Comparison of ENCODE assay signal across 8 mouse cellular contexts in genomic region chr11:77348142-77348741, GRCm38 (mm10).
DNase-seq lines count a peak whose midpoint lies in the region; ATAC-seq and TF ChIP-seq lines count a peak whose summit lies in the region.

No protein-coding gene starts in this region.

- H3K27ac ChIP-seq in CH12.LX (ENCODE audit: insufficient read depth, low read depth): no peak overlapping the region
- H3K27ac ChIP-seq in forebrain, embryonic 11.5 days (ENCODE audit: low read depth, low read length): no peak overlapping the region
- peak overlapping the region; percentile 94 for H3K27ac ChIP-seq in heart, embryonic 16.5 days (ENCODE audit: low read length)
- peak overlapping the region; percentile 41; the same call in 1 of the 2 replicates for H3K27ac ChIP-seq in liver, embryonic 15.5 days (replicated peaks)
- no peak overlapping the region for H3K27ac ChIP-seq in neural tube, embryonic 11.5 days (ENCODE audit: low read depth, low read length)
- H3K27ac ChIP-seq in stomach, embryonic 16.5 days (ENCODE audit: low read length): no peak overlapping the region

- DNase-seq in CH12.LX (ENCODE audit: extremely low read depth): peak; percentile 75
- peak; percentile 78 for DNase-seq in c-Kit-positive CD71-positive TER-119-negative erythroid progenitor cells, embryonic 14.5 days (ENCODE audit: low read depth)
- DNase-seq in forebrain, embryonic 11.5 days (ENCODE audit: low spot score): peak; percentile 92
- peak; percentile 90 to 95 for DNase-seq in kidney, postnatal 25 days
- DNase-seq in neural tube, embryonic 11.5 days (ENCODE audit: low spot score): peak; percentile 92

- under 1% methylated on average over 54 of the region's 54 CpGs for WGBS in forebrain, embryonic 11.5 days
- WGBS in heart, embryonic 16.5 days: under 1% methylated on average over 54 of the region's 54 CpGs
- under 1% methylated on average over 54 of the region's 54 CpGs for WGBS in liver, embryonic 15.5 days (ENCODE audit: insufficient replicate concordance)
- WGBS in neural tube, embryonic 11.5 days: under 1% methylated on average over 52 of the region's 54 CpGs
- under 1% methylated on average over 54 of the region's 54 CpGs for WGBS in stomach, embryonic 16.5 days

- dilution Hi-C loops in CH12.LX (cut with MboI; ENCODE audit: extremely low pct_ligation_motif_present, extremely low pct_unique_long_range_greater_than_20kb, low sequenced_read_pairs): no loop called here

- peak overlapping the region; percentile 57 to 83 (median 67) for H3K4me3 ChIP-seq in CH12.LX (replicated peaks in 1 of 3; ENCODE audit: low read depth in 2 of 3, low read length in 2 of 3, poor library complexity in 1 of 3)
- H3K4me3 ChIP-seq in forebrain, embryonic 11.5 days (ENCODE audit: low read depth, low read length): peak overlapping the region; percentile 53
- peak overlapping the region; percentile 95 for H3K4me3 ChIP-seq in heart, embryonic 16.5 days (ENCODE audit: low read length)
- peak overlapping the region; percentile 68 for H3K4me3 ChIP-seq in liver, embryonic 15.5 days (replicated peaks)
- H3K4me3 ChIP-seq in neural tube, embryonic 11.5 days (ENCODE audit: low read depth, low read length): peak overlapping the region; percentile 53
- H3K4me3 ChIP-seq in stomach, embryonic 16.5 days (replicated peaks; ENCODE audit: low read length): peak overlapping the region; percentile 70

- ATAC-seq in forebrain, embryonic 11.5 days (replicated peaks; ENCODE audit: low FRiP score): peak; percentile 95
- peak; percentile 100 for ATAC-seq in heart, embryonic 16.5 days (replicated peaks; ENCODE audit: extremely low read depth, insufficient read depth, low FRiP score)
- ATAC-seq in liver, embryonic 15.5 days (ENCODE audit: insufficient read depth): peak; percentile 99
- peak; percentile 87 for ATAC-seq in neural tube, embryonic 11.5 days (ENCODE audit: insufficient read depth, low FRiP score, low TSS enrichment)
- ATAC-seq in stomach, embryonic 16.5 days (ENCODE audit: insufficient read depth, low FRiP score): peak; percentile 100

- TF ChIP-seq CTCF in CH12.LX (conservative IDR thresholded peaks at IDR 0.05 in 1 of 2, IDR thresholded peaks at IDR 0.05 in 1 of 2; ENCODE audit: low read depth in 2 of 2, low read length in 2 of 2): no peak

- peak; percentile 92 for TF ChIP-seq POLR2A in CH12.LX (IDR thresholded peaks at IDR 0.05; ENCODE audit: low read depth, low read length)

- peak; percentile 36; the same call in 1 of the 2 replicates for TF ChIP-seq EP300 in CH12.LX (IDR thresholded peaks at IDR 0.05; ENCODE audit: low read length)

- H3K9ac ChIP-seq in CH12.LX (ENCODE audit: insufficient read depth, low read depth): peak overlapping the region; percentile 68
- H3K9ac ChIP-seq in forebrain, embryonic 11.5 days (ENCODE audit: low read length): peak overlapping the region; percentile 57
- peak overlapping the region; percentile 94 for H3K9ac ChIP-seq in heart, embryonic 16.5 days (ENCODE audit: low read length)
- H3K9ac ChIP-seq in liver, embryonic 15.5 days: peak overlapping the region; percentile 70
- H3K9ac ChIP-seq in neural tube, embryonic 11.5 days (ENCODE audit: low read length): peak overlapping the region; percentile 33
- H3K9ac ChIP-seq in stomach, embryonic 16.5 days (ENCODE audit: low read length): peak overlapping the region; percentile 75

- H3K4me2 ChIP-seq in CH12.LX (ENCODE audit: insufficient read depth, low read depth, poor library complexity, severe bottlenecking): peak overlapping the region; percentile 97
- peak overlapping the region; percentile 94 for H3K4me2 ChIP-seq in forebrain, embryonic 11.5 days (ENCODE audit: low read depth, low read length, severe bottlenecking)
- peak overlapping the region; percentile 80 for H3K4me2 ChIP-seq in heart, embryonic 16.5 days (ENCODE audit: low read depth, low read length)
- peak overlapping the region; percentile 91 for H3K4me2 ChIP-seq in liver, embryonic 15.5 days
- peak overlapping the region; percentile 66 for H3K4me2 ChIP-seq in neural tube, embryonic 11.5 days (ENCODE audit: low read depth)
- peak overlapping the region; percentile 85 for H3K4me2 ChIP-seq in stomach, embryonic 16.5 days (ENCODE audit: low read depth, low read length)

- H3K79me2 ChIP-seq in CH12.LX (replicated peaks; ENCODE audit: control insufficient read depth, extremely low read depth, insufficient read depth, poor library complexity, severe bottlenecking): peaks cover 4% of the 10 kb centered on the region

- H3K9me3 ChIP-seq in CH12.LX (replicated peaks; ENCODE audit: low read length): no peaks in the 10 kb centered on the region
- no peaks in the 10 kb centered on the region for H3K9me3 ChIP-seq in forebrain, embryonic 11.5 days (ENCODE audit: control insufficient read depth, low read length)
- H3K9me3 ChIP-seq in heart, embryonic 16.5 days (replicated peaks; ENCODE audit: control insufficient read depth, low read length): no peaks in the 10 kb centered on the region
- H3K9me3 ChIP-seq in liver, embryonic 15.5 days (replicated peaks): no peaks in the 10 kb centered on the region
- H3K9me3 ChIP-seq in neural tube, embryonic 11.5 days (ENCODE audit: control insufficient read depth, low read length): no peaks in the 10 kb centered on the region
- H3K9me3 ChIP-seq in stomach, embryonic 16.5 days (replicated peaks; ENCODE audit: control insufficient read depth, low read length): no peaks in the 10 kb centered on the region

- no peak for TF ChIP-seq RAD21 in CH12.LX (IDR thresholded peaks at IDR 0.05; ENCODE audit: low read depth, low read length)

- H3K27me3 ChIP-seq in CH12.LX (replicated peaks): no peaks in the 10 kb centered on the region
- H3K27me3 ChIP-seq in forebrain, embryonic 11.5 days (ENCODE audit: control insufficient read depth, insufficient read depth, low read length): no peaks in the 10 kb centered on the region
- H3K27me3 ChIP-seq in heart, embryonic 16.5 days (ENCODE audit: control insufficient read depth, insufficient read depth, low read length): no peaks in the 10 kb centered on the region
- peaks cover 13% of the 10 kb centered on the region for H3K27me3 ChIP-seq in liver, embryonic 15.5 days
- 0 out of 2 replicates have a peak, but pooled peaks cover 9% of the 10 kb centered on the region for H3K27me3 ChIP-seq in neural tube, embryonic 11.5 days (ENCODE audit: control insufficient read depth, insufficient read depth, low read length)
- H3K27me3 ChIP-seq in stomach, embryonic 16.5 days (ENCODE audit: control insufficient read depth, insufficient read depth, low read length): no peaks in the 10 kb centered on the region

- in situ Hi-C loops in CH12.LX (cut with MboI; ENCODE audit: low pct_ligation_motif_present, low pct_unique_long_range_greater_than_20kb, low sequenced_read_pairs): loop anchor here (5.0 to 10.0 kb wide), 2 partner anchors 36 to 97 kb away; no protein-coding TSS in a partner anchor

- peaks cover 0 to 5% of the 10 kb centered on the region in 2 experiments for H3K36me3 ChIP-seq in CH12.LX (replicated peaks in 1 of 2; ENCODE audit: control insufficient read depth in 1 of 2, insufficient read depth in 1 of 2, low read length in 1 of 2)
- no peaks in the 10 kb centered on the region for H3K36me3 ChIP-seq in forebrain, embryonic 11.5 days (ENCODE audit: control insufficient read depth, insufficient read depth, low read length)
- H3K36me3 ChIP-seq in heart, embryonic 16.5 days (ENCODE audit: control insufficient read depth, insufficient read depth): no peaks in the 10 kb centered on the region
- H3K36me3 ChIP-seq in liver, embryonic 15.5 days (replicated peaks): no peaks in the 10 kb centered on the region
- no peaks in the 10 kb centered on the region for H3K36me3 ChIP-seq in neural tube, embryonic 11.5 days (ENCODE audit: control insufficient read depth, insufficient read depth, low read length)
- no peaks in the 10 kb centered on the region for H3K36me3 ChIP-seq in stomach, embryonic 16.5 days (ENCODE audit: control insufficient read depth, insufficient read depth, low read length)

- H3K4me1 ChIP-seq in CH12.LX (ENCODE audit: control insufficient read depth in 1 of 2, insufficient read depth in 2 of 2): peaks cover 3 to 23% of the 10 kb centered on the region in 2 experiments; a peak in 3 of 4 replicates
- 0 out of 2 replicates have a peak, but pooled peaks cover 2% of the 10 kb centered on the region for H3K4me1 ChIP-seq in forebrain, embryonic 11.5 days (replicated peaks; ENCODE audit: control insufficient read depth, insufficient read depth, low read length)
- H3K4me1 ChIP-seq in heart, embryonic 16.5 days (ENCODE audit: control insufficient read depth, insufficient read depth, low read length): peaks cover 13% of the 10 kb centered on the region
- peaks cover 23% of the 10 kb centered on the region for H3K4me1 ChIP-seq in liver, embryonic 15.5 days (replicated peaks)
- no peaks in the 10 kb centered on the region for H3K4me1 ChIP-seq in neural tube, embryonic 11.5 days (ENCODE audit: control insufficient read depth, insufficient read depth, low read length)
- H3K4me1 ChIP-seq in stomach, embryonic 16.5 days (ENCODE audit: control insufficient read depth, insufficient read depth, low read length): no peaks in the 10 kb centered on the region; the same call in 1 of the 2 replicates

TF ChIP-seq in CH12.LX, 34 proteins besides CTCF, POLR2A, EP300 and RAD21 (continues in another document):
- TF ChIP-seq MXI1 (IDR thresholded peaks at IDR 0.05; ENCODE audit: low read depth, low read length): no peak
- peak; percentile 92 for TF ChIP-seq UBTF (IDR thresholded peaks at IDR 0.05; ENCODE audit: low read depth, low read length)
- TF ChIP-seq ZNF384 (IDR thresholded peaks at IDR 0.05; ENCODE audit: low read depth, low read length): no peak
- TF ChIP-seq NELFE (IDR thresholded peaks at IDR 0.05; ENCODE audit: low read depth, low read length): peak; percentile 70
- no peak for TF ChIP-seq USF1 (IDR thresholded peaks at IDR 0.05; ENCODE audit: low read depth, low read length)
- TF ChIP-seq MAX (IDR thresholded peaks at IDR 0.05; ENCODE audit: low read length): no peak
- no peak for TF ChIP-seq PAX5 (IDR thresholded peaks at IDR 0.05; ENCODE audit: low read length)
- TF ChIP-seq MAZ (IDR thresholded peaks at IDR 0.05; ENCODE audit: low read depth, low read length): peak; percentile 80; the same call in 1 of the 2 replicates
- no peak for TF ChIP-seq E2F4 (IDR thresholded peaks at IDR 0.05; ENCODE audit: insufficient replicate concordance, low read depth, low read length)
- TF ChIP-seq CHD2 (IDR thresholded peaks at IDR 0.05; ENCODE audit: low read length): peak; percentile 65; the same call in 1 of the 2 replicates
- TF ChIP-seq ETS1 (conservative IDR thresholded peaks at IDR 0.05; ENCODE audit: low read depth, low read length): no peak
- 0 out of 2 replicates have a peak, but pooled peaks have one; percentile 26 for TF ChIP-seq MYC (IDR thresholded peaks at IDR 0.05; ENCODE audit: low read depth, low read length)
- no peak for TF ChIP-seq KAT2A (IDR thresholded peaks at IDR 0.05; ENCODE audit: insufficient replicate concordance, low read length)
- peak; percentile 20; the same call in 1 of the 2 replicates for TF ChIP-seq SIN3A (IDR thresholded peaks at IDR 0.05; ENCODE audit: low read length)
- TF ChIP-seq JUN (IDR thresholded peaks at IDR 0.05; ENCODE audit: insufficient read depth, low read depth, low read length): no peak
- TF ChIP-seq IRF4 (IDR thresholded peaks at IDR 0.05; ENCODE audit: low read depth, low read length): peak; percentile 39

Comparison
In these comparisons a context has a peak if more than half of its experiments do, and no peak if none do; other contexts are left out.
1. H3K27ac ChIP-seq: peak in heart, embryonic 16.5 days (single experiment) and liver, embryonic 15.5 days (single experiment); none in CH12.LX (single experiment), forebrain, embryonic 11.5 days (single experiment), neural tube, embryonic 11.5 days (single experiment) and stomach, embryonic 16.5 days (single experiment).
2. H3K9ac ChIP-seq: peak in every context shown above with its lines; median percentile 94 in heart, embryonic 16.5 days; 75 in stomach, embryonic 16.5 days; 70 in liver, embryonic 15.5 days; 68 in CH12.LX; 57 in forebrain, embryonic 11.5 days; 33 in neural tube, embryonic 11.5 days.
3. Peak in every context shown above with its lines, with median percentiles within 50 percentile points of each other: DNase-seq, H3K4me2 ChIP-seq, H3K4me3 ChIP-seq and ATAC-seq.